Mouse (Mus musculus) hindbrain, embryonic 14.5 days (tissue): ENCODE measurements around the gene Park7. TPM values are rescaled to one million over a fixed set of nuclear protein-coding genes. Genes with fewer than 3 reads are reported as not detected.
A peak's percentile ranks its signal among the peaks of the same experiment; 100 is the strongest.

Experiments used
- ATAC-seq: fragments of 200-750 bp; cut with Nextera tagmentation; 2 replicates; pipeline ENCODE4 v1.8.0; 2017; ENCODE audit warnings: moderate number of reproducible peaks, mild to moderate bottlenecking, moderate TSS enrichment, moderate library complexity; ENCODE audit not compliant: low FRiP score
- DNase-seq: peaks from one replicate; pipeline ENCODE4 v3.0.0-alpha.2; 2015; ENCODE audit warnings: low spot score
- H3K27ac ChIP-seq: fragments of 300-500 bp; sonication (generic); 2 replicates; pipeline ENCODE4 v1.5.1; 2014; ENCODE audit warnings: mild to moderate bottlenecking, moderate library complexity
- H3K27me3 ChIP-seq: fragments of 300-500 bp; sonication (generic); 2 replicates; pipeline ENCODE4 v1.6.1; 2014; ENCODE audit warnings: mild to moderate bottlenecking, low read length, mixed read lengths; ENCODE audit not compliant: control insufficient read depth, insufficient read depth
- H3K36me3 ChIP-seq: fragments of 300-500 bp; sonication (generic); replicated peaks from 2 replicates; pipeline ENCODE4 v1.6.1; 2014; ENCODE audit not compliant: control insufficient read depth, insufficient read depth
- H3K4me1 ChIP-seq: fragments of 300-500 bp; sonication (generic); replicated peaks from 2 replicates; pipeline ENCODE4 v1.6.1; 2014; ENCODE audit warnings: antibody characterized with exemption, low read length, mixed read lengths; ENCODE audit not compliant: control insufficient read depth, insufficient read depth
- H3K4me2 ChIP-seq: fragments of 300-500 bp; sonication (generic); replicated peaks from 2 replicates; pipeline ENCODE4 v1.6.1; 2014; ENCODE audit warnings: mild to moderate bottlenecking, moderate library complexity
- H3K4me3 ChIP-seq: fragments of 300-500 bp; sonication (generic); replicated peaks from 2 replicates; pipeline ENCODE4 v1.5.1; 2014; ENCODE audit warnings: mild to moderate bottlenecking, low read length
- H3K9ac ChIP-seq: fragments of 300-500 bp; sonication (generic); 2 replicates; pipeline ENCODE4 v1.6.1; 2014
- H3K9me3 ChIP-seq: fragments of 300-500 bp; sonication (generic); 2 replicates; pipeline ENCODE4 v1.6.1; 2016; ENCODE audit warnings: low read length; ENCODE audit not compliant: control insufficient read depth
- WGBS: fragments of 180-500 bp; shearing (Covaris S2); extraction: QIAGEN DNeasy Blood & Tissue Kit; methylation state at CpG from one replicate; pipeline ENCODE4 v1.1.7; 2014; 5-methylcytosine and 5-hydroxymethylcytosine counted together
- polyA plus RNA-seq: library from polyadenylated mRNA; unstranded; fragments of >200 nt; fragmentation: Nextera tagmentation; extraction: Ambion mirVana; gene quantifications from 2 replicates; pipeline ENCODE4 v1.2.1, GENCODE M21; 2014

Park7 gene
- polyA plus RNA-seq, 1 experiment from 2014 or later, result 392 TPM

DNA sequence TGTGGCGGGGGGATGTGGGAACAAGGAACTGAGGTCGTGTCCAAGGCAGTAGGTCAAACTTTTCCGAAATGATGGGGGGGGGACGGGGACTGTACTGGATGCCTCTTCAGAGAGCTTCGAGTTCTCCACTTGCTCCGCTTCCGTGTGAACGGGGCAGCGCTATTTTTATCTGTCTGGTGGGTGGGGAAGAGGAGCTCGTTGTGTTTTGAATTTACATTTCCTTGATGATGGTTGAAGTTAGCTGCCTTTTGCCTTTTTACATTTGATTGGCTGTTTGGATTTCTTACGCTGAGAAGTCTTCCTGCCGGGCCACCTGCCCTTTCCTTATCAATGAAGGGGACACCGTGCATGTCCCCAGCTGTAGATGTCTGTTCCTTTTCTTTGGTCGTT, 23.8 kb upstream of the Park7 start:
- Histone ChIP-seq H3K4me2 (0 out of 2 replicates have a peak overlapping the region, but pooled peaks have one; percentile 19), H3K4me3 (no peak overlapping the region), H3K4me1 (no peaks in the 10 kb centered on the region), H3K27me3 (no peaks in the 10 kb centered on the region), H3K9me3 (no peaks in the 10 kb centered on the region), H3K9ac (no peak overlapping the region), H3K36me3 (no peaks in the 10 kb centered on the region), H3K27ac (no peak overlapping the region)
- DNase-seq, result no peak
- WGBS, result 71% methylated on average over 14 of the region's 14 CpGs
- no peak for ATAC-seq

DNA sequence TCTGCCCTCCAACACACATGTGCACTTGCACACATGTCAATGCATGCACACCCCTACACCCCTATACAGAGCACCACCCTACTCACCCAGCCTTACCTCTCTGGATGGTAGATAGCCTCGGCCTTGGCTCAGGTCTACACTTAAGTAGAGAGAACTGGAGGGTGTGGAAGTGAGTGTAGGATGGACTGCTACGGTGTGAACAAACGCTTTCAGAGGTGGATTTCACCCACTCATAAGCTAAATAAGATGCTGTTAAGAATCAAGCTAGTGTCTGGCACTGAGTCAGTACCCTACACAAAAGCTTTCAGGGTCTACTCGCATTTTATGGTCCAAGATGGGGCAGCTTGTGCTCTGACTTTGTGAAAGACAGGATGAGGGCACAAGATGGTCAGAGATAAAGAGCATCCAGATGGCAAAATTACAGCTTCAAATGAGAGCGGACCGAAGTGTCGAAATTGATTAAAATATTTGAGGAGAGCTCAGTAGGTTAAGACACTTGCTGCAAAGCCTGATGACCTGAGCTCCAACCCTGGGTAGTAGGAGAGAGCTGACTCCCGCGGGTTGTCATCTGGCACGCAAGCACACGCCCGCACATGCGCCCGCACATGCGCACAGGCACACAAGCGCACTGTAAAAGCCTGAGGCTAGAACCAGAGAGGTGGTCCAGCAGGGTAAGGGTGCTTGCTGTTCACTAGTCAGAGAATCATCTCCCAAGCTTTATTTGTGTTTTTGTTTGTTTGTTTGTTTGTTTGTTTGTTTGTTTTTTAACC, 23.2 kb upstream of the Park7 start:
- Histone ChIP-seq H3K27me3 (no peaks in the 10 kb centered on the region), H3K4me3 (no peak overlapping the region), H3K4me1 (no peaks in the 10 kb centered on the region), H3K27ac (no peak overlapping the region), H3K9ac (no peak overlapping the region), H3K4me2 (0 out of 2 replicates have a peak overlapping the region, but pooled peaks have one; percentile 19), H3K36me3 (no peaks in the 10 kb centered on the region), H3K9me3 (no peaks in the 10 kb centered on the region)
- 82% methylated on average over 16 of the region's 16 CpGs for WGBS
- DNase-seq (no peak), ATAC-seq (no peak)

DNA sequence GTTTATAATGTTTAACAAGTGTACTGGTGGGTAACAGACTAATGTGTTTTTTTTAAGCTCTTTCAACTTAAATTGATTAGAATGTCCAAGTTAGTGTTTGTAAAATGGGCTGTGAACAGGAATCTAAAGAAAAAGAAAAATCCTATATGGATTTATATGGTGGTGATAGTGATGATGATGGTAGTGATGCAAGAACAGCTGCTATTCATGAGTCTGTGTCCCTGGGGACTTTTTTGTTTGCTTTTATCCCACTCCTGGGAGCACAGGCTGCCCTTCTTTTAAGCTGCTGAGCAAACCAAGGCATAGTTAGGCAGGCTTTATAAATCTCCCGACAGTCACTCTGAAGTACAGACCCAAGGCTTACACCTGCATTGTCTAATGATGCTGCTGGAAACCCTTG, 19.3 kb upstream of the Park7 start:
- Histone ChIP-seq H3K9ac (no peak overlapping the region), H3K27me3 (no peaks in the 10 kb centered on the region), H3K4me1 (no peaks in the 10 kb centered on the region), H3K4me3 (no peak overlapping the region), H3K4me2 (no peak overlapping the region), H3K9me3 (no peaks in the 10 kb centered on the region), H3K27ac (no peak overlapping the region), H3K36me3 (no peaks in the 10 kb centered on the region)
- 69% methylated on average over 1 of the region's 1 CpGs for WGBS
- ATAC-seq (no peak), DNase-seq (no peak)

DNA sequence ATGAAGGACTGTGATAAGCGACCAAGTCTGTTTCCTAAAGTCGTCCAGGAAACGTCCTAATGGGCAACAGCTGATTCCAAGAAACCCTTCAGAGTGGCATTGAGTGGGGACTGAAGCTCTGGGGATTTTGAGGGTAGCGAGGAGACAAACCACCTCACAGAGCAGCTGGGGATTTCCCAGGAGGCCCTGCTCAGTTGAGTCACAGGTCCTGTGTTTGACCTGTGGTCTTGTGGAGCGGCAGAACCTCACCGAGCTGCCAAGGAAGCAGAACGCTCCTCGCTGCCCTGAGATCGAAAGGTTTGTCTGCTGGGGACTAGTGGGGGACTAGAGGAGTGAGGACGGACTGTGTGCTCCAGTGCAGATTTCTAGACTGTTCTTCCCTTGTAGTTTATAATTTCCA, 13.6 kb upstream of the Park7 start:
- 72% methylated on average over 10 of the region's 10 CpGs for WGBS
- no peaks in the 10 kb centered on the region for H3K4me1 ChIP-seq
- ATAC-seq (no peak), DNase-seq (no peak)
- no peaks in the 10 kb centered on the region for H3K9me3 ChIP-seq
- no peak overlapping the region for H3K4me3 ChIP-seq
- H3K9ac ChIP-seq, result no peak overlapping the region
- no peak overlapping the region for H3K27ac ChIP-seq
- no peaks in the 10 kb centered on the region for H3K36me3 ChIP-seq
- H3K4me2 ChIP-seq, result no peak overlapping the region
- no peaks in the 10 kb centered on the region for H3K27me3 ChIP-seq

DNA sequence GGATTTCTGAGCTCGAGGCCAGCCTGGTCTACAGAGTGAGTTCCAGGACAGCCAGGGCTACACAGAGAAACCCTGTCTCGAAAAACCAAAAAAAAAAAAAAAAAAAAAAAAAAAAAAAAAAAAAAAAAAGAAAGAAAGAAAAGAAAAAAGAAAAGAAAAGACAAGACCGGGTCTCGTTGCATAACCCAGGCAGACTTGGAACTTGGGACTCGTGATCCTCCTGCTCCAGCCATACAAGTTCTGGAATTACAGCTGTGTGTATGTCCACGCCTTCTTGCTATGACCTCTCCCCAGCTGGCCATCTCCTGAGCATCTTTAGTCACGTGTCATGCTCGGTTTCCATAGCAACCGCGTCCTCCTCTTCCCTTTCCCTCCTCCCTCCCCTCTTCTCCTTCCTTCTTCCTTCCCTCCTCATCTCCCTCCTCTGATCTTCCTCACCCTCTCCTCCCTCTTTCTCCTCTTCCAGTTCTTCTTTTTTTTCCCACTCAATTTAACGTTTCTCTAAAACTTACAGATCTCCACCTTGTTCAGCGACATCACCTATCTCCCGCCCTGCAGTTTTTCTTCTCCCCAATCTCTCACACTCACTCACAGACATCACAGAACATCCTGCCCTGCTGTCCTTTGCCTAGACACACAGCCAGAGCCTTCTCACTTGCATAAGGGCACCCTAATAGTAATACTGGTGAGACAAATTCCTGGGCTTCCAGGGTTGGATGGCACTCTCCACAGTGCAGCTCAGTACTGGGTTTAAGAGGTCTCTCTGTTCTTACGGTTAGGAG, 12.9 kb upstream of the Park7 start:
- no peak overlapping the region for H3K4me3 ChIP-seq
- H3K9ac ChIP-seq, result no peak overlapping the region
- 59% methylated on average over 13 of the region's 14 CpGs for WGBS
- H3K27ac ChIP-seq, result no peak overlapping the region
- no peaks in the 10 kb centered on the region for H3K4me1 ChIP-seq
- no peak for ATAC-seq
- no peak for DNase-seq
- no peak overlapping the region for H3K4me2 ChIP-seq
- H3K36me3 ChIP-seq, result no peaks in the 10 kb centered on the region
- no peaks in the 10 kb centered on the region for H3K9me3 ChIP-seq
- H3K27me3 ChIP-seq, result no peaks in the 10 kb centered on the region

- DNase-seq, result no peak
- H3K36me3 ChIP-seq, result no peaks in the 10 kb centered on the region
- WGBS, result 48% methylated on average over 5 of the region's 5 CpGs
These were observed 11.7 kb upstream of the Park7 start for GRCm38 (mm10) chr4:150925923-150926322.

GRCm38 (mm10) chr4:150924936-150925335, 10.7 kb upstream of the Park7 start:
- H3K36me3 ChIP-seq, result no peaks in the 10 kb centered on the region
- no peaks in the 10 kb centered on the region for H3K9me3 ChIP-seq
- H3K4me3 ChIP-seq, result no peak overlapping the region
- DNase-seq (no peak), ATAC-seq (no peak)
- H3K4me2 ChIP-seq, result no peak overlapping the region
- no peak overlapping the region for H3K27ac ChIP-seq
- WGBS, result 86% methylated on average over 6 of the region's 6 CpGs
- no peaks in the 10 kb centered on the region for H3K27me3 ChIP-seq
- H3K9ac ChIP-seq, result no peak overlapping the region
- no peaks in the 10 kb centered on the region for H3K4me1 ChIP-seq

More at GRCm38 (mm10) chr4:150925923-150926322, 11.7 kb upstream of the Park7 start:
- Histone ChIP-seq H3K27me3 (no peaks in the 10 kb centered on the region), H3K9ac (no peak overlapping the region), H3K4me3 (no peak overlapping the region), H3K27ac (no peak overlapping the region), H3K9me3 (no peaks in the 10 kb centered on the region), H3K4me1 (no peaks in the 10 kb centered on the region), H3K4me2 (no peak overlapping the region)
- ATAC-seq, result no peak

DNA sequence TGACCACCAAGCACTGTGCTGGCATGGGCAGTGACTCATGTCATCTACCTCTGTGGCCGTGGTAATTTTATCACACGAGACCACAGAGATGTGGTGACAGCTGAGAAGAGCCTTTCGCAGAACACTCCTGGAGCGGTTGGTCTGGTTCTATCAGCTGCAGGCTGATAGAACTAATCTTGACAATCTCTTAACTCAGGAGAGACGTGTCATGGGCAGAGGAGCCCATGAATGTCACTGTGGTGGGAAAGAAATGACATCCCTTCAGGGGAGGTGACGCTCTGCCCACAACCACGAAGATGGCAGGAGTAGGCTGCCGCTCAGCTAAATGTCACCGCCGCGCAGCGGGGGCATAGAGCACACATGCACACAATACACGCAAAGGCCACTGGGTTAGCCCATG, 10.1 kb upstream of the Park7 start:
- Histone ChIP-seq H3K4me3 (no peak overlapping the region), H3K36me3 (no peaks in the 10 kb centered on the region), H3K27me3 (no peaks in the 10 kb centered on the region), H3K9me3 (no peaks in the 10 kb centered on the region), H3K9ac (no peak overlapping the region), H3K27ac (no peak overlapping the region), H3K4me1 (no peaks in the 10 kb centered on the region), H3K4me2 (no peak overlapping the region)
- ATAC-seq (no peak), DNase-seq (no peak)
- WGBS, result 86% methylated on average over 13 of the region's 13 CpGs

GRCm38 (mm10) chr4:150921206-150921605, 7.0 kb upstream of the Park7 start:
- no peak for ATAC-seq
- no peak overlapping the region for H3K4me2 ChIP-seq
- WGBS, result 82% methylated on average over 8 of the region's 8 CpGs

More at GRCm38 (mm10) chr4:150921206-150921605, 7.0 kb upstream of the Park7 start:
- DNase-seq, result no peak
- H3K4me1 ChIP-seq, result no peaks in the 10 kb centered on the region
- H3K4me3 ChIP-seq, result no peak overlapping the region
- no peak overlapping the region for H3K27ac ChIP-seq
- no peaks in the 10 kb centered on the region for H3K36me3 ChIP-seq
- no peaks in the 10 kb centered on the region for H3K9me3 ChIP-seq
- no peaks in the 10 kb centered on the region for H3K27me3 ChIP-seq
- no peak overlapping the region for H3K9ac ChIP-seq
